Mouse (Mus musculus) liver, adult 2 months (tissue): Measurements from ENCODE around the gene Itih4.

Source experiments
- CTCF ChIP-seq: fragments of 200-500 bp; IDR thresholded peaks from 2 replicates; pipeline ENCODE4 v1.5.1; 2011; ENCODE audit warnings: low read depth, low read length, control low read depth
- POLR2A ChIP-seq: fragments of 200-500 bp; IDR thresholded peaks from 2 replicates; pipeline ENCODE4 v1.6.1; 2011; ENCODE audit warnings: low read length, control low read depth; ENCODE audit not compliant: insufficient read depth; ENCODE audit errors: extremely low read depth

- TF ChIP-seq POLR2A = no peak
- TF ChIP-seq CTCF = no peak
Observed at GRCm38 (mm10) chr14:30870206-30871147, 15.8 kb upstream of the Itih4 start.
